ENCODE assay signal across 12 mouse cellular contexts in genomic region chr8:120344166-120344565, GRCm38 (mm10).
DNase-seq lines count a peak whose midpoint lies in the region; ATAC-seq lines count a peak whose summit lies in the region.
"Had no signal": no experiment of that assay in that cellular context is flagged by ENCODE, and none has a peak within 500 bp of the region (broad histone marks: within the 10 kb centered on the region; RNA-seq: fewer than 3 reads in every experiment).

No protein-coding gene starts in this region.

- 0 out of 2 replicates have a peak overlapping the region, but pooled peaks have one; percentile 3 for H3K4me2 ChIP-seq in kidney, embryonic 15.5 days
- H3K4me2 ChIP-seq in forebrain, embryonic 15.5 days (replicated peaks): no peak overlapping the region
- peak overlapping the region; percentile 26 for H3K4me2 ChIP-seq in liver, embryonic 15.5 days
- no peak overlapping the region for H3K4me2 ChIP-seq in neural tube, embryonic 13.5 days
- H3K4me2 ChIP-seq: intestine, embryonic 15.5 days; lung, embryonic 15.5 days; stomach, embryonic 15.5 days had no signal

- no peaks in the 10 kb centered on the region for H3K27me3 ChIP-seq in kidney, embryonic 15.5 days
- H3K27me3 ChIP-seq in forebrain, embryonic 15.5 days: no peaks in the 10 kb centered on the region
- H3K27me3 ChIP-seq in liver, embryonic 15.5 days: peaks cover 7% of the 10 kb centered on the region
- H3K27me3 ChIP-seq in neural tube, embryonic 13.5 days: no peaks in the 10 kb centered on the region
- H3K27me3 ChIP-seq: intestine, embryonic 15.5 days; lung, embryonic 15.5 days; stomach, embryonic 15.5 days had no signal

- H3K4me1 ChIP-seq in kidney, embryonic 15.5 days: peaks cover 81% of the 10 kb centered on the region
- peaks cover 82% of the 10 kb centered on the region for H3K4me1 ChIP-seq in forebrain, embryonic 15.5 days
- peaks cover 36% of the 10 kb centered on the region for H3K4me1 ChIP-seq in liver, embryonic 15.5 days (replicated peaks)
- H3K4me1 ChIP-seq in neural tube, embryonic 13.5 days (replicated peaks): peaks cover 100% of the 10 kb centered on the region

- H3K4me3 ChIP-seq in kidney, embryonic 15.5 days (replicated peaks): no peak overlapping the region
- no peak overlapping the region for H3K4me3 ChIP-seq in forebrain, embryonic 15.5 days
- H3K4me3 ChIP-seq in liver, embryonic 15.5 days (replicated peaks): no peak overlapping the region
- no peak overlapping the region for H3K4me3 ChIP-seq in neural tube, embryonic 13.5 days
- H3K4me3 ChIP-seq: intestine, embryonic 15.5 days; lung, embryonic 15.5 days; stomach, embryonic 15.5 days had no signal

- no peak for DNase-seq in kidney, adult 18-20 months
- no peak for DNase-seq in cerebellum, adult 9-10 months
- no peak for DNase-seq in gastrocnemius, adult 18-20 months (ENCODE audit: low spot score)
- no peak for DNase-seq in cerebellum, adult 11 months
- DNase-seq: gastrocnemius, postnatal 14 days had no signal

- H3K9me3 ChIP-seq in kidney, embryonic 15.5 days (replicated peaks): no peaks in the 10 kb centered on the region
- H3K9me3 ChIP-seq in forebrain, embryonic 15.5 days: no peaks in the 10 kb centered on the region
- no peaks in the 10 kb centered on the region for H3K9me3 ChIP-seq in liver, embryonic 15.5 days (replicated peaks)
- no peaks in the 10 kb centered on the region for H3K9me3 ChIP-seq in neural tube, embryonic 13.5 days
- H3K9me3 ChIP-seq: intestine, embryonic 15.5 days; lung, embryonic 15.5 days; stomach, embryonic 15.5 days had no signal

- WGBS in kidney, embryonic 15.5 days: 25% methylated on average over 4 of the region's 4 CpGs
- WGBS in forebrain, embryonic 15.5 days: 15% methylated on average over 4 of the region's 4 CpGs
- WGBS in liver, embryonic 15.5 days (ENCODE audit: insufficient replicate concordance): 8% methylated on average over 4 of the region's 4 CpGs
- 20% methylated on average over 4 of the region's 4 CpGs for WGBS in neural tube, embryonic 13.5 days

- no peak for ATAC-seq in kidney, embryonic 15.5 days (replicated peaks; ENCODE audit: low FRiP score)
- ATAC-seq in forebrain, embryonic 15.5 days (replicated peaks): no peak
- peak; percentile 40; the same call in 1 of the 2 replicates for ATAC-seq in liver, embryonic 15.5 days (ENCODE audit: insufficient read depth)
- ATAC-seq in neural tube, embryonic 13.5 days (ENCODE audit: low read depth): no peak
- ATAC-seq: intestine, embryonic 15.5 days had no signal

- no peak overlapping the region for H3K9ac ChIP-seq in kidney, embryonic 15.5 days
- no peak overlapping the region for H3K9ac ChIP-seq in forebrain, embryonic 15.5 days (replicated peaks)
- no peak overlapping the region for H3K9ac ChIP-seq in liver, embryonic 15.5 days
- peak overlapping the region; percentile 13; the same call in 1 of the 2 replicates for H3K9ac ChIP-seq in neural tube, embryonic 13.5 days
- H3K9ac ChIP-seq: intestine, embryonic 15.5 days; lung, embryonic 15.5 days; stomach, embryonic 15.5 days had no signal

- H3K27ac ChIP-seq in kidney, embryonic 15.5 days: peak overlapping the region; percentile 49
- peak overlapping the region; percentile 67 for H3K27ac ChIP-seq in forebrain, embryonic 15.5 days (replicated peaks)
- H3K27ac ChIP-seq in liver, embryonic 15.5 days (replicated peaks): no peak overlapping the region
- peak overlapping the region; percentile 80 for H3K27ac ChIP-seq in neural tube, embryonic 13.5 days (replicated peaks)
- H3K27ac ChIP-seq: intestine, embryonic 15.5 days; lung, embryonic 15.5 days; stomach, embryonic 15.5 days had no signal

- H3K36me3 ChIP-seq in kidney, embryonic 15.5 days: no peaks in the 10 kb centered on the region
- no peaks in the 10 kb centered on the region for H3K36me3 ChIP-seq in forebrain, embryonic 15.5 days
- H3K36me3 ChIP-seq in liver, embryonic 15.5 days (replicated peaks): no peaks in the 10 kb centered on the region
- H3K36me3 ChIP-seq in neural tube, embryonic 13.5 days: no peaks in the 10 kb centered on the region
- H3K36me3 ChIP-seq: intestine, embryonic 15.5 days; lung, embryonic 15.5 days; stomach, embryonic 15.5 days had no signal

Comparison
In these comparisons a context has a peak if more than half of its experiments do, and no peak if none do; other contexts are left out.
1. H3K4me2 ChIP-seq: peak in kidney, embryonic 15.5 days (single experiment) and liver, embryonic 15.5 days (single experiment); none in forebrain, embryonic 15.5 days (single experiment) and neural tube, embryonic 13.5 days (single experiment).